Mouse (Mus musculus): Measurements from ENCODE around the gene Morc4. TPM values are rescaled to one million over a fixed set of nuclear protein-coding genes. Genes with fewer than 3 reads are reported as not detected.

Gene Morc4
- polyA plus RNA-seq, 1 experiment from 2014 or later: 11.3 TPM

DNA sequence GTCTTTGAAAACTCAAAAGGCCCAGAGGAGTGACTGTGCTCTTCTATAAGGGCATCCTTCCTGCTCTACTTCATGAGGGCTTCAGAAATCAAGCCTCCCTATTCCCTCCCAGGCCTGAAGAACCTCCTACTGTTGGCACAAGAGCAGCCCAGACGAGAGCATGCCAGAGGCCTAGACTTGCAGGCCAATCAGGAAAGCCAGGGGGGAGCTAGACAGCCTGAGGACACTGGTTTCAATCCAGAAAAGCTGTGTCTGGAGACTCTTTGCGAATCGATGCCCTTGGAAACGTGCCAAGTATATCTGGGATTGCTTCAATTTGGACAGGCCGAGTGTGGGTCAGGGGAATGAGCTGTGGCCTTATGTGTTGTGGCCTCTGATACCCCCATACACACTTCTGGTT is 92.1 kb downstream of the Morc4 start:
- H3K9ac ChIP-seq: no peak overlapping the region
- no peaks in the 10 kb centered on the region for H3K9me3 ChIP-seq (replicated peaks)
- ATAC-seq (ENCODE audit: low read depth) (no peak), DNase-seq (no peak)
- no peak overlapping the region for H3K4me3 ChIP-seq (replicated peaks)
- WGBS (ENCODE audit: insufficient replicate concordance): 67% methylated on average over 5 of the region's 5 CpGs
- no peak overlapping the region for H3K27ac ChIP-seq
- H3K36me3 ChIP-seq: no peaks in the 10 kb centered on the region
- no peaks in the 10 kb centered on the region for H3K27me3 ChIP-seq
- no peak overlapping the region for H3K4me2 ChIP-seq
- peaks cover 33% of the 10 kb centered on the region for H3K4me1 ChIP-seq (replicated peaks)

DNA sequence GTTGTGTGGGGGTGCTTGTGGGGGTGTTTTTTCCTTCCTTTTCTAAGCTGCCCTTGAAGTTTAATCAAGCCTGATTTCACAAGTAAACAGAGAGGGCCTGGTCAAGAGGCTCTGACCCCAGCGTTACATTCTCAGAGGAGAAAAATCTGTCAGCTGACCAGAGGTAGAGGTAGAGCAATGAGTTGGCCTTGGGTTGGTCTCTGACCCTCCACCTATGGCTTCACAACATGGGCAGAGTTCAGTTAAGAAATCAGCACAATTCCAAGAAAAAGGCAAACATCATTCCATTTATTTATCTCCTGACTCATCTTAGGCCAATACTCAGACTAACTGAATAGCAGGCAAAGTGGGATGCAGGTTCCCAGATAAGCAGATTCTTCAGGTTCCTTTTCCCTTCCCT is 92.6 kb downstream of the Morc4 start:
- Histone ChIP-seq H3K9me3 (replicated peaks) (no peaks in the 10 kb centered on the region), H3K4me2 (no peak overlapping the region), H3K9ac (no peak overlapping the region), H3K4me3 (replicated peaks) (no peak overlapping the region), H3K36me3 (no peaks in the 10 kb centered on the region), H3K4me1 (replicated peaks) (peaks cover 34% of the 10 kb centered on the region), H3K27ac (no peak overlapping the region), H3K27me3 (no peaks in the 10 kb centered on the region)
- WGBS (ENCODE audit: insufficient replicate concordance): 59% methylated on average over 1 of the region's 1 CpGs
- DNase-seq (no peak), ATAC-seq (ENCODE audit: low read depth) (no peak)

DNA sequence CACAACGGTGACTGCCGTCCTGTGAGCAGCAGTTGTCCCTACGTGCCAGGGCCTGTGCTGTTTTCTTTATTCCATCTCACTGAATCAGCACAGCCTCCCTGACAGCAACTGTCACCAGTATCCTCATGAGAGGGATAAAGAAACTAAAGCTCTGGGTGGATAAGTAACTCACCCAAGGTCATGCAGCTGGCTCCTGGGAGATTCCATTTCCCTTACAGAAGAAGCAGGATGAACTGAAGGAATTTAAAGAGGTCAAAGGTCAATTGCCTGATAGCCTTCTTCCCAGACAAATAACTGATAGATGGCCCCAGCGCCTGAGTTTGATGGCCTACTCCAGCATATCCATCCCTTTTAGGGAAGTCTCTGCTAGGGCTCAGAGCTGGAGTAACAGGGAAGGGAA is 94.1 kb downstream of the Morc4 start:
- no peaks in the 10 kb centered on the region for H3K36me3 ChIP-seq
- 64% methylated on average over 4 of the region's 4 CpGs for WGBS (ENCODE audit: insufficient replicate concordance)
- H3K4me2 ChIP-seq: no peak overlapping the region
- H3K9me3 ChIP-seq (replicated peaks): no peaks in the 10 kb centered on the region
- H3K4me1 ChIP-seq (replicated peaks): peaks cover 30% of the 10 kb centered on the region
- no peak overlapping the region for H3K27ac ChIP-seq
- H3K9ac ChIP-seq: no peak overlapping the region
- DNase-seq: no peak
- ATAC-seq (ENCODE audit: low read depth): no peak
- no peak overlapping the region for H3K4me3 ChIP-seq (replicated peaks)
- no peaks in the 10 kb centered on the region for H3K27me3 ChIP-seq

DNA sequence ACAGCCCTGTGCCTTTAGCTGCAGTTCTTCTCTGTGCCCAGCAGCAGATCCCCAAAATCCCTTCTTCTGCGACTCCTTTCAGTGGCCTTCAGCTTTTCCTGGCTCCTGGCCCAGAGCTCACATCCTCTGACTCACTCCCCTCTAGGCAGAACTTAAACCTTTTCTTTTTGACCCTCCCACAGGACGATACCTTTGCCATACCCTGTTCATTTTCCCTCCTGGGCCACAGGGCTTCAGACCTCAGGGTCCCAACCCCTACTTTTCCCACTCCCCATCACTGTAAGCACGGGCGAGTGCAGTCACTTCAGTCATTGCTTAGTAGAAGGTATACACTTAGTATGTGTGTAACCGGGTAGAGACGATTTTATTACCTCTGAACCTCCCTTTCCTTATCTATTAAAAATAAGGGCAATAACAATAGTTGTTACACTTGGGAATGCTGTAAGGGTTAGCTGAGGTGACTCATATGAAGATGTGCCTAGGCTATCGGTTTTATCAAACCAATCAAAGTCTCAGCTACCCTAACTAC is 96.3 kb downstream of the Morc4 start:
- Histone ChIP-seq H3K4me2 (no peak overlapping the region), H3K27me3 (no peaks in the 10 kb centered on the region)
- DNase-seq: no peak

DNA sequence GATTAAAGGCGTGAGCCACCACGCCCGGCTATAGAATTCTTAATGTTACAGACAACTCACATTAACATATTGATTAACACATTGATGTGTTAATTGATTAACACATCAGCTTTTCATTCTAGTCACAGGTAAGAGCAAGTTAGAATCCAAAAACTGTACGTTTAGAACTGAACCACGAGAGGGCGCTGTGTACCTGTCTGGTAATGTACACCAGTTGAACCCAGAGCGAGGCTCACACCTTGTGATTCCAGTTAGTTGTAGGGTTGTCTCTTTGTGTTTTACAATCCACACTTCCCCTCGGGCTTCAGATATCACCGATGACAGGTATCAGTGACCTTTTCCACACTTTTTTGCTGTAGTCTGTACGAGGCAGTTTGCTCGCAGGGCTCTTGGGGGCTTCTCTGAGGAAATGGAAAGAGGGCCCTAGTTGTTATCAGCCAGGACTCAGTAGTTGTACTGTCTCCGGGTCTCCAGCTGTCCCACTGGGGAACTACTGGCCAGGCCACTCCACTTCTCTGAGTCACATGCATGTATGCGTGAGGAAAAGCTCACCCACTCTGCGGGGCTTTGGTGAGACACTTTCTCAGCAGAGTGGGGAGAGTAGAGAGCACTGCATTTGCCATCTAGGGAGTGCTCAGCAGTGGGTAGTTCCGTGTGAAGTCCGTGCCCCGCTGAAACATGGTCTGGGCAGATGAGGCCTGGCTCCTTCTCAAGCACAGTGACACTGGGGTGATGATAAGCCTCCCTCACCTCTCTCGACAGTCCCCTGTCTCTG is 97.0 kb downstream of the Morc4 start:
- Histone ChIP-seq H3K4me2 (peak overlapping the region; percentile 43), H3K9ac (no peak overlapping the region), H3K27me3 (no peaks in the 10 kb centered on the region), H3K9me3 (replicated peaks) (no peaks in the 10 kb centered on the region), H3K27ac (no peak overlapping the region), H3K4me1 (replicated peaks) (peaks cover 9% of the 10 kb centered on the region; the same call in 1 of the 2 replicates), H3K36me3 (no peaks in the 10 kb centered on the region), H3K4me3 (replicated peaks) (no peak overlapping the region)
- DNase-seq (peak; percentile 33), ATAC-seq (ENCODE audit: low read depth) (peak; percentile 72)
- WGBS (ENCODE audit: insufficient replicate concordance): 22% methylated on average over 18 of the region's 18 CpGs

More for the DNA sequence above, 96.3 kb downstream of the Morc4 start:
- Histone ChIP-seq H3K36me3 (no peaks in the 10 kb centered on the region), H3K4me3 (replicated peaks) (no peak overlapping the region), H3K27ac (no peak overlapping the region), H3K4me1 (replicated peaks) (peaks cover 11% of the 10 kb centered on the region; the same call in 1 of the 2 replicates), H3K9ac (no peak overlapping the region), H3K9me3 (replicated peaks) (no peaks in the 10 kb centered on the region)
- 60% methylated on average over 7 of the region's 7 CpGs for WGBS (ENCODE audit: insufficient replicate concordance)
- ATAC-seq (ENCODE audit: low read depth): 0 out of 2 replicates have a peak, but pooled peaks have one; percentile 3

Other genes starting within 250 kb of the Morc4 start
- gene Tbc1d8b, start 186.7 kb downstream of the Morc4 start, polyA plus RNA-seq (2015; fragmentation: Nextera tagmentation; extraction: Ambion mirVana): 0.68 and 0.85 TPM in 2 replicates
- gene Gm15013, start 157.2 kb downstream of the Morc4 start, polyA plus RNA-seq (2015; fragmentation: Nextera tagmentation; extraction: Ambion mirVana): 0.14 TPM in 1 of 2 replicates, not detected in the other
- gene Ripply1, start 89.3 kb downstream of the Morc4 start, polyA plus RNA-seq (2015; fragmentation: Nextera tagmentation; extraction: Ambion mirVana): not detected in 2 replicates
- 0.25 and 0.32 TPM in 2 replicates for gene Cldn2, start 70.8 kb downstream of the Morc4 start, polyA plus RNA-seq (2015; fragmentation: Nextera tagmentation; extraction: Ambion mirVana)
- gene Rbm41, start 126.9 kb upstream of the Morc4 start, polyA plus RNA-seq (2015; fragmentation: Nextera tagmentation; extraction: Ambion mirVana): 1.6 and 2.1 TPM in 2 replicates
- gene Nup62cl, start 191.0 kb upstream of the Morc4 start, polyA plus RNA-seq (2015; fragmentation: Nextera tagmentation; extraction: Ambion mirVana): 1.6 and 2.1 TPM in 2 replicates
- gene Pih1h3b, start 191.2 kb upstream of the Morc4 start, polyA plus RNA-seq (2015; fragmentation: Nextera tagmentation; extraction: Ambion mirVana): not detected in 2 replicates